Mouse (Mus musculus) lung, embryonic 14.5 days (tissue): ENCODE data around the gene Ankrd39. TPM values are rescaled to one million over a fixed set of nuclear protein-coding genes. Genes with fewer than 3 reads are reported as not detected.

Experiments used
- ATAC-seq: fragments of 200-750 bp; cut with Nextera tagmentation; 2 replicates; pipeline ENCODE4 v1.8.0; 2017; ENCODE audit warnings: mild to moderate bottlenecking, moderate TSS enrichment, moderate library complexity; ENCODE audit not compliant: insufficient read depth
- DNase-seq: peaks from one replicate; pipeline ENCODE4 v3.0.0-alpha.2; 2015
- H3K27ac ChIP-seq: fragments of 300-500 bp; sonication (generic); 2 replicates; pipeline ENCODE4 v1.5.1; 2014; ENCODE audit warnings: low read depth, mild to moderate bottlenecking, moderate library complexity
- H3K27me3 ChIP-seq: fragments of 300-500 bp; sonication (generic); 2 replicates; pipeline ENCODE4 v1.6.1; 2014; ENCODE audit warnings: low read length, control low read depth; ENCODE audit not compliant: insufficient read depth
- H3K36me3 ChIP-seq: fragments of 300-500 bp; sonication (generic); 2 replicates; pipeline ENCODE4 v1.6.1; 2014; ENCODE audit warnings: control low read depth; ENCODE audit not compliant: insufficient read depth
- H3K4me1 ChIP-seq: fragments of 300-500 bp; sonication (generic); 2 replicates; pipeline ENCODE4 v1.6.1; 2014; ENCODE audit warnings: antibody characterized with exemption, control low read depth; ENCODE audit not compliant: insufficient read depth
- H3K4me2 ChIP-seq: fragments of 300-500 bp; sonication (generic); 2 replicates; pipeline ENCODE4 v1.6.1; 2014; ENCODE audit warnings: mild to moderate bottlenecking
- H3K4me3 ChIP-seq: fragments of 300-500 bp; sonication (generic); 2 replicates; pipeline ENCODE4 v1.5.1; 2014; ENCODE audit warnings: low read depth, low read length
- H3K9ac ChIP-seq: fragments of 300-500 bp; sonication (generic); 2 replicates; pipeline ENCODE4 v1.6.1; 2014
- H3K9me3 ChIP-seq: fragments of 300-500 bp; sonication (generic); 2 replicates; pipeline ENCODE4 v1.6.1; 2016; ENCODE audit warnings: low read depth, low read length, control low read depth
- CTCF ChIP-seq: IDR thresholded peaks from 2 replicates; pipeline ENCODE4 v1.5.1; 2016; ENCODE audit warnings: antibody characterized with exemption, low read depth
- WGBS: fragments of 180-500 bp; shearing (Covaris S2); extraction: QIAGEN DNeasy Blood & Tissue Kit; methylation state at CpG from one replicate; pipeline ENCODE4 v1.1.7; 2014; 5-methylcytosine and 5-hydroxymethylcytosine counted together
- polyA plus RNA-seq: library from polyadenylated mRNA; unstranded; fragments of >200 nt; fragmentation: Nextera tagmentation; extraction: Ambion mirVana; gene quantifications from 2 replicates; pipeline ENCODE4 v1.2.1, GENCODE M21; 2014

The Ankrd39 gene
- polyA plus RNA-seq, 1 experiment from 2014 or later = 19.9 TPM

GRCm38 (mm10) chr1:36512089-36512965 lies 34.9 kb downstream of the Ankrd39 start:
- Histone ChIP-seq H3K4me1 (peaks cover 6% of the 10 kb centered on the region; the same call in 1 of the 2 replicates), H3K27ac (peak overlapping the region; percentile 97), H3K4me2 (peak overlapping the region; percentile 97), H3K4me3 (peak overlapping the region; percentile 94), H3K9me3 (no peaks in the 10 kb centered on the region), H3K9ac (peak overlapping the region; percentile 82), H3K36me3 (peaks cover 8% of the 10 kb centered on the region; the same call in 1 of the 2 replicates), H3K27me3 (no peaks in the 10 kb centered on the region)
- DNase-seq = peak; percentile 69
- TF ChIP-seq CTCF = no peak
- ATAC-seq = peak; percentile 71
- under 1% methylated on average over 123 of the region's 126 CpGs for WGBS

DNA sequence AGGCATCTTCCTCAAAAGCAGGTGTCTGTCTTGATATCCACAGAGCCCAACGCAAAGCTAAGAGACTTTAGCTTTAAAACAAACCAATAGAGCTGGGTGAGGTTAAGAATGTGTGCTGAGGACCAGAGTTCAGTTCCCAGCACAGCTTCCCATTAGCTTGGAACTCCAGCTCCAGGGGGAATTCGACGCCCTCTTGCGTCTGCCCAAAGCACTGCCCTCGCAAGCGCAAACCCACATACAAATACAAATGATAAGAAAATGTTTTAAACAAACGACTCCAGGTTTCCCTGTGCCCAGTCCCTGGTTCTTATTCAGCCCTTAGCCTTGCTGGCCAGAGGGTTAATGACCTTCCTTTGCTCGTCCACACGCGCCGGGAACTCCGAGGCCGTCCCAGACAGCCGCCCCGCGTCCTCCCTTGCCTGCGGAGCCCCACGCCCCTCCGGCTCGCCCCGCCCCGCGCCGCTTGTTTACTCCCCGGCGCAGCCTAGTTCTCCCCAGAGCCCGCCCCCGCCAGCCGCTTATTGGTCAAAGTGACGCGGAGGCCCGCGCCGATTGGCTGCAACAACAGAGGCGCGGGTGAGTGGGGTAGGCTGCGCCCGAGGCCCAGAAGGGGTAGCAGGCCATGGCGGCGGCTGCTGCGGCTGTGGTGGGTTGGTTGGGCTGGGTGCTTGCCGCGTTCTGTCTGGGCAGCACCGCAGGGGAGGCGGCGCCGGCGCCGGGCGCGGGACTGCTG lies 35.8 kb downstream of the Ankrd39 start, which contains the start of gene Cnnm3:
TSS of gene Cnnm3 (plus strand) at position 579 of the 733 bp plus-strand sequence.
- no peaks in the 10 kb centered on the region for H3K27me3 ChIP-seq
- peak within 1 kb of the TSS; percentile 82 for H3K9ac ChIP-seq
- 1% methylated on average over 51 of the region's 51 CpGs for WGBS
- peak; percentile 56 for TF ChIP-seq CTCF
- H3K9me3 ChIP-seq = no peaks in the 10 kb centered on the region
- ATAC-seq (peak; percentile 99), DNase-seq (peak; percentile 98)
- H3K36me3 ChIP-seq = peaks cover 3% of the 10 kb centered on the region; the same call in 1 of the 2 replicates
- H3K4me2 ChIP-seq = peak within 1 kb of the TSS; percentile 97
- peaks cover 6% of the 10 kb centered on the region; the same call in 1 of the 2 replicates for H3K4me1 ChIP-seq
- peak within 1 kb of the TSS; percentile 97 for H3K27ac ChIP-seq
- H3K4me3 ChIP-seq = peak within 1 kb of the TSS; percentile 94

DNA sequence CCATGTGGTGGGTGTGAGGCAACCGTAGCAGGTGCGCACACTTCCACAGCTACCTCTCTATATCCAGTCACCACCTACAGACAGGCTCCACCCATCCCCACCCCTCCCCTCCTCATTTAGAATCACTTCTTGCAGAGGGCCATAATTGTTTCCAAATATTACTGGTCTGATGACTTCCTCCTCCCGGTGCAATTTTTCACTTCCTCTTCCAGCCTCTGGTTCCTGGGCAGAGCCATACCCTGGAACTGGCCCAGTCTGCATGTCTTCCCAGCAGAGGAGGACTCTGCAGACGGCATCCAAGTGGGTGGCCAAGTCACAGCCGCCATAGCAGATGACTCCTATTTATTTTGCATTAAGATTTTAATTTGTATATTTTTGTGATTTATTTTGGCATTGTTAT lies 39.0 kb downstream of the Ankrd39 start:
- H3K4me1 ChIP-seq = peaks cover 3% of the 10 kb centered on the region; the same call in 1 of the 2 replicates
- no peak for ATAC-seq
- no peak overlapping the region for H3K9ac ChIP-seq
- H3K4me2 ChIP-seq = no peak overlapping the region
- H3K36me3 ChIP-seq = peaks cover 8% of the 10 kb centered on the region; the same call in 1 of the 2 replicates
- WGBS = 68% methylated on average over 5 of the region's 5 CpGs
- no peak overlapping the region for H3K27ac ChIP-seq
- no peak for TF ChIP-seq CTCF
- H3K27me3 ChIP-seq = no peaks in the 10 kb centered on the region
- DNase-seq = peak; percentile 13
- H3K4me3 ChIP-seq = no peak overlapping the region
- no peaks in the 10 kb centered on the region for H3K9me3 ChIP-seq

- TF ChIP-seq CTCF = peak; percentile 96
- H3K36me3 ChIP-seq = peaks cover 17% of the 10 kb centered on the region
- H3K9ac ChIP-seq = no peak overlapping the region
- H3K27ac ChIP-seq = no peak overlapping the region
- H3K4me3 ChIP-seq = no peak overlapping the region
- WGBS = 3% methylated on average over 3 of the region's 3 CpGs
- H3K4me2 ChIP-seq = no peak overlapping the region
- no peaks in the 10 kb centered on the region for H3K27me3 ChIP-seq
- peak; percentile 85 for DNase-seq
- H3K4me1 ChIP-seq = no peaks in the 10 kb centered on the region
- H3K9me3 ChIP-seq = no peaks in the 10 kb centered on the region
- 0 out of 2 replicates have a peak, but pooled peaks have one; percentile 28 for ATAC-seq
Observed at GRCm38 (mm10) chr1:36501261-36501660, 46.0 kb downstream of the Ankrd39 start.

DNA sequence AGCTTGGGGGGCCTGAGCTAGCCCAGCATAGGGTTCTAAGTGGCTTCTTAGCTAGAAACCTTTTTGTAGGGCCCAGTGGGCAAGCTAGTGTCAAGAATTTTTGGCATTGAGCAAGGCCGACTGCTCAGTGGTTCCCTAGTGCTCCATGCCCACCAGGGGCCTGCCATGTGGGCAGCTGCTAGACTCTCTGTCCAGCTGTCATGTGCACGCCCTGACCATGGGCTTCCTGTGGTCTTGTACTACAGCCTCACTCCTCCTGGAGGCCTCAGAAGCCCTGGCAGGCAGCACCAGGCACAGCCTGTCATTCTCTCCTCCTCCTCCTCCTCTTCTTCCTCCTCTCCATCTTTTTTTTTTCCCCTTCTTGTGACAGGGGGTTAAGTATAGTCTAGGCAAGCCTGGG lies 49.9 kb downstream of the Ankrd39 start:
- no peaks in the 10 kb centered on the region for H3K4me1 ChIP-seq
- no peak for TF ChIP-seq CTCF
- H3K36me3 ChIP-seq = peaks cover 11% of the 10 kb centered on the region; the same call in 1 of the 2 replicates
- H3K4me3 ChIP-seq = no peak overlapping the region
- H3K9ac ChIP-seq = no peak overlapping the region
- DNase-seq = no peak
- H3K27me3 ChIP-seq = no peaks in the 10 kb centered on the region
- H3K4me2 ChIP-seq = no peak overlapping the region
- WGBS = 74% methylated on average over 2 of the region's 2 CpGs
- ATAC-seq = no peak
- no peak overlapping the region for H3K27ac ChIP-seq
- no peaks in the 10 kb centered on the region for H3K9me3 ChIP-seq

DNA sequence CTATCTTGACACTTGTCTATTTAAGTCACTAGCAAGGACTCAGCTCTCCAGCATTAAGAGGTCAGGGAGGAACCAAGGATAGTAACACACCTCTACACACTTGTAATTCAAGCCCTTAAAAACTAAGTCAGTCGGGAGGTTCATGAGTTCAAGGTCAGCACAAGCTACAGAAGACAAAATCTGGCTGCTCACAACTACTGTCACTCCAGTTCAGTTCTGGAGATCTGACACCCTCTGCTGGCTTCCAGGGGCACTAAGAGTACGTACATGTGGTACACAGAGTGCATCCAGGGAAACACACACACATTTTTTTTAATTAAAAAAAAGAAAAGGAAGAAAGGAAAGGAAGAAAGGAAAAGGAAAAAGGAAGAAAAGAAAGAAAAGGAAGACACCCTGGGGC lies 50.5 kb downstream of the Ankrd39 start:
- Histone ChIP-seq H3K4me2 (no peak overlapping the region), H3K27me3 (no peaks in the 10 kb centered on the region), H3K36me3 (peaks cover 11% of the 10 kb centered on the region; the same call in 1 of the 2 replicates), H3K4me1 (no peaks in the 10 kb centered on the region), H3K27ac (no peak overlapping the region), H3K4me3 (no peak overlapping the region), H3K9ac (no peak overlapping the region), H3K9me3 (no peaks in the 10 kb centered on the region)
- no peak for ATAC-seq
- 46% methylated on average over 2 of the region's 2 CpGs for WGBS
- peak; percentile 52 for TF ChIP-seq CTCF
- DNase-seq = peak; percentile 46
